Mouse (Mus musculus) inflammation-experienced regulatory T-cells, adult 6 months (primary cell): ENCODE results near the gene Rps24. TPM values are rescaled to one million over a fixed set of nuclear protein-coding genes. Genes with fewer than 3 reads are reported as not detected.

ENCODE experiments used
- ATAC-seq: one replicate; pipeline ENCODE4 v1.8.0; 2017
- polyA plus RNA-seq, 3 experiments: library from polyadenylated mRNA; unstranded; fragments of 100-300 nt; shearing (Covaris generic); gene quantifications; one replicate each; pipeline ENCODE4 v1.2.1; 2017

The Rps24 gene
- polyA plus RNA-seq, 3 experiments from 2014 or later = 1,562 to 2,670 (median 2,632) TPM

DNA sequence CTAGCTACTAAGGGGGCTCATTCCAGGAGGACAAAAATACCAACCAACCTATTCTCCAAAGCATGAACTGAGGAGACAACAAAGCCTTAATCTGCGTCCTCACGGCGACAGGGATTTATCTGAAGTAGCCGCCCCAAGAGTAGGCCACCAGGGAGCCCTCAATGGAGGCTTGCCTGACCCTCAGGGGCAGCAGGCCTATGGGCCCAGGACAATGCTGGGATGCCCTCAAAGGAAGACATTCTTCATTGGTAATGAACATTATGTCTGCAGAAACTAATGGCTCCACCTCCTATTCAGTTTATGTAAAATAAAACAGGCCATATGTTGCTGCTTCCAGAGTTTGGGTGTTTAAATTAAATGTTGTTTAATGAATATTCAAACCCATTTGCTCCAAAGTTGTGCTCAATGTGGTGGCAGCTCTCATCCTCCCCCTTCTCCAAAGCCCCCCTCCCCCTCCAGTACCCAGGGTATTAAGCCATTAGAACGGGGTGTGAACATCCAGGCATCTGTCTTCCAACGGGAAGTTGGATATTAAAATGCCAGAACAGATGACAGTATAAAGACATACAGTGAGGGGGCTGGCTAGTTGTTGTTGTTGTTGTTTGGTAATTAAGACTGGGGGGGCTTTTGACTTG is 25.7 kb downstream of the Rps24 start:
- no peak for ATAC-seq

DNA sequence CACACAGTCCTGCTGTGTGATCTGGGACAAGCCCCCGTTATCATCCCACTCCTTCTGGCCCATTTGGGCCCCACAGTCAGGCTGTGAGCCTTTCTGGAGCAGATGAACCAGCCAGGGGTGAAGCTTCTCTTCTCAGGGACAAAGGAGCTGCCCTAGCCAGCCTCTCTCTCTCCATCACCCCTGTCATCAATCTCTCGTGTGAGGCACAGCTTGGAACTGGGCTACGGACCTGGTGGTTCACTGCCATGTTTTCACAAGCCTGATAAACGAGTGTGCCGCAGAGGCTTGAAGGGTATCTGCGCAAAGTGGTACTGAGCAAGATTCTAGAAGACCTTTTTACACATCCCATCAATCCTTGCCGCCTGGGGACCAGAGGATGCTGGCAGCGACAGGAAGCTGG is 34.7 kb downstream of the Rps24 start:
- ATAC-seq = no peak

DNA sequence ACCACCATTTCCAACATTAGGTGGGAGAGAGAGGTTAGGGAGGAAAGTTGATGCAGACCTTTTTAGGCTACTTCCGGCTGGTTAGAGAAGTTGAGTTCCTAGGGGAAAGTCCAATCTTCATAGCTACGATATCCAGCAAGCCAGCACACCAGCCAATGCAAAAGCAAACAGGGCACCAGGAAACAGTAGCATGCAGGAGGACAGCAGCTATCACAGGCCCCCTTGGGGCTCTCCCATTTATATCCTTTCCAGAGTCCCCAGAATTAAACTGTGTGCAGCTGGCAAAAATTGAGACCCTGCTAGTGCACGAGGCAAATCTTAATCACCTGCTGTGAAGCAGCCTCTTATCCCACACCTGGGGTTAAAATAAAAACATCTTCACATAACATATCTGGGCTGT is 38.2 kb downstream of the Rps24 start:
- ATAC-seq = no peak

DNA sequence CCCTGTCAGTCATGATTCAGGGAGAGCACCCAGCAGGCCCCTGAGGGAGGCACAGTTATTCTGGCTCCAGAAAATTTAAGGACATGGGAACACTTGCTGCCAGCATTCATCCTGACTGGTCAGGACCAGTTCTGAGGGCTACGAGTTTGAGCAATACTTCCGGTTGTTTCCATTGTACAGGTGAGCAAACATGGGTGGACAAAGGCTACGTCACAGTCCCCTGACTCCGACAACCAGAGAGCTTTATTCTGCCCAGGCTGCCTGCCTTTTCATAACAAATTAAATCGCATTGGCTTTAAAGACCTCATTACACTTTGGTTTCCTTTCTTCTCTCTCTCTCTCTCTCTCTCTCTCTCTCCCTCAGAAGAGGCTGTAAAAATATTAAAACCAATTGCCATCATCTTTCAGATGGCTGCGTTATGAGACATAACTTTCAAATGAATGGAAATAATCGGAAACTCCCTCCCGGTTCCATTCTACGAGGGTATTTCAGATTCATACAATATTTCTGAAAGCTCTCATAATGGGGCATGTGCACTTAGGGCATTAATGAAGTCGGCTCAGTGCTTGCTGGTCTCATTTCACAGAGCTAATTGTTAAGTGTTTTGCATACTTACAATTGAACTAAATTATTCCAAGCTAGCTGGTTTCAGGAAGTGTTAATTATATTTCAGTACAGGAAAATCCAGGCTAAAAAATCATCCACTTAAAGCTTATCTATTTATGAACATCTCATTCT is 38.9 kb downstream of the Rps24 start:
- no peak for ATAC-seq

DNA sequence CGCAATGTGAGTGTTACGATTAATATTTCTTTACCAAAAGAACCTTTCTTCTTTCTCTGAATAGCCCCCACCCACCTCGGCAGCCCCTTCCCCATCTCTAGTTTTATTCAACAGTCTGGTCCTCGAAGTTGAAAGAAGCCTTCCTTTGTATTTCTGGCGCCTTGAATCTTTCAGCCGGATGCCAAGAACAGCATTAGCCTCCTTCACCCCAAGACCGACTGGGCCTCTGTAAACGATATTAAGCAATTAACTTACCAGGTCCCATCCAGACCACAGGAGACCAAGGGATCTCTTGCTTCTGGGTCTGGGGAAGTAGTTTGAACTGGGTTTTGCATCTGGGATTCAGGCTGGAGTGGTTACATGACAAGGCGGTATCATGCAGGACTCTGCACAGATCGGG is 39.5 kb downstream of the Rps24 start:
- ATAC-seq = no peak

DNA sequence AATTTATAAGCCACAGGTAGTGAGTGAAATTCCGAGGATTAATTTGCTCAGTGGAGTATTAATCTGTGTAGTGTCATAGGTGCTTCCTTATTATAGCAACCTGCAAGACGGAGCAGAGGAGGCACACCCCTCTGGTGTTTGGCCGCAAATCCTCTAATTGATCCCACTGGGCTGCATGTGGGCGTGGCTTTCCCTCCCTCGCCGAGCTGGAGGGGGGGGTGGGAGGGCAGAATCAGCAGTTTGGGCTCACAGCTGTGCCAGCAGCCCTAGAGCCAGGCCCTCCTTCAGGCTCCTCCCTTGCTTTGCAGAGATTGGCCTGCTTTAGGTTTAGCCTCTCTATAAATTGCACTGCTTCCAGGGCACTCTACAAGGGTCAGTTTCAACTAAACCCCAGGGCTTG is 43.3 kb downstream of the Rps24 start:
- no peak for ATAC-seq

DNA sequence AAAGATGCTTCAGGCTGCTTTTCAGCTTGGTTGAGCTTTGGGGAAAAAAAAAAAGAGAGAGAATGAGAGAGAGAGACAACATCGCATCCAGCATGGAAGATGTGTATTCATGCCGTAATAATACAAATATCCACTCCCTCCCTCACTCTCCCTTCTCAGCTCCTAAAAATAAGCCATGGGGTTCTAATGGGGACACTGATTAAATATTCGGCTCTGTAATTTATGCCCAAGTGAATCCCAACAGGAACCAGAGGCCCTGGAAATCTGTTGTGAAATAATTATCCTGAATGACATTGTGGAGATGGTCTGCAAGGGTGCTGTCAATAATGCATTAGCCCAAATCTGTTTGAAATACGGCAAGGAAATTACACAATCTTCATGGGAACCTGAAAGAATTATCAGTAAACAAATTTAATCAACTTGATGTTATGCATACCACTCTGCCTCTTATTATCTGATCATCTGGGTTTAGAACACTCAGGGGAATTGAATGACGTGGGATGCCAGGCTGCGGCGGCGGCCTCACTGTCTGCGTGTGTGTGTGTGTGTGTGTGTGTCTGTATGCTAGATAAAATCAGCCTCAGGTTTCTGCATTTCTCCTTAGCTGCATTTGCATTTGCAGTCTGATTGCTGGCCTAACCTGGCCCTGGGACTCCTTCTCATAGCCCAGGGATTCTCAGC is 48.1 kb downstream of the Rps24 start:
- ATAC-seq = no peak

DNA sequence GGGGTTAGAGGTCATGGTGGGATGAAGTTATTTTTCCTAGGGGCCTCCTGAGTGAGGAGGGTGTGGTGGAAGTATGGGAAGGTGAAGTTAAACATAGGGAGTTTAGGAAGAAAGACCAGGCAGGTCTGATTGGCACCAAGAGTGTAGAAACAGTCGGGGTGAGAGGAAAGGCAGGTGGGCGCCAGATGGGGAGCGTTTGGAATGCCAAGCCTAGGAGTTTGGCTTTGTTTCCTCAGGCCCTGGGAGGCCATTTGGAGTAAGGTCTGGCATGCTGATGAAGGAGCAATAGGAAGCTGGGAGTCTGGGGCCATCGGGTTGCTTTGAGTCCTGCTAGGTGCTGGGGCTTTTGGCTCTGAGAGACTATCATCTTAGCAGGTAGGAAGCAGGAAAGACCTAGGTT is 56.0 kb downstream of the Rps24 start:
- no peak for ATAC-seq

DNA sequence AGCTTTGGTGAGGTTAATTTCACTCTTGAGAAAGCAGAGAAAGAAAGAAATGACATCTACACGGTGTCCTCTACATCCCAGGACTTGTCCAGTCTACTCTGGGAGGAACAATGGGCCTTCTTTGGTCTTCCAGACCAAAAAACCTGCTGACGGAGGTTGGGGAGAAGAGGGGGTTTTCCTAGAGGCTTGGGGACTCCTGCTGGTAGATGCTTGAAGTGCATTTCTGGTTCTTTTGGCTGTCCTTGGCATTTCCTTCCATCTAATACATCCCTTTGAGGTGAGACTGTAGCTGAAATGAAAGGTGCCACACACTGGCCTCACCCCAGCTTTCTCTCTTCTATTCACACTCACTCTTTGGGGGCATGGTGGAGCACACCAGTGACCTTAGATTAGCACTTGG is 57.1 kb downstream of the Rps24 start:
- no peak for ATAC-seq

Other genes starting within 250 kb of the Rps24 start
- under 1 TPM in 2 of 3 experiments, not detected in 1; 0.62 TPM for gene Dlg5, start 241.2 kb upstream of the Rps24 start, polyA plus RNA-seq
- not detected for gene E330034G19Rik, start 193.9 kb upstream of the Rps24 start, polyA plus RNA-seq
- gene Polr3a, start 67 bp upstream of the Rps24 start, polyA plus RNA-seq = 10 to 100 TPM; 10.6 to 22.4 (median 17.4) TPM